Mouse (Mus musculus): ENCODE data around the gene Ppm1l.

GRCm38 (mm10) chr3:69427259-69427658 lies 110.6 kb downstream of the Ppm1l start:
- TF ChIP-seq POLR2A (IDR thresholded peaks at IDR 0.05; ENCODE audit: low read depth, low read length) (no peak), CTCF (IDR thresholded peaks at IDR 0.05; ENCODE audit: borderline replicate concordance, insufficient read depth, low read length) (no peak)
